Mouse (Mus musculus) liver, embryonic 11.5 days (tissue): ENCODE data around the gene Pcsk4. TPM values are rescaled to one million over a fixed set of nuclear protein-coding genes. Genes with fewer than 3 reads are reported as not detected.

Source experiments
- ATAC-seq: fragments of 200-750 bp; cut with Nextera tagmentation; replicated peaks from 2 replicates; pipeline ENCODE4 v1.8.0; 2017; ENCODE audit warnings: moderate number of reproducible peaks, mild to moderate bottlenecking, moderate TSS enrichment, moderate library complexity; ENCODE audit not compliant: low FRiP score
- DNase-seq: peaks from one replicate; pipeline ENCODE4 v3.0.0-alpha.2; 2017; ENCODE audit warnings: low spot score
- H3K27ac ChIP-seq: fragments of 300-500 bp; sonication (generic); 2 replicates; pipeline ENCODE4 v1.5.1; 2014; ENCODE audit warnings: mild to moderate bottlenecking, low read depth, low read length, control low read depth
- H3K27me3 ChIP-seq: fragments of 300-500 bp; sonication (generic); replicated peaks from 2 replicates; pipeline ENCODE4 v1.6.1; 2014; ENCODE audit warnings: low read length, mixed read lengths; ENCODE audit not compliant: control insufficient read depth, insufficient read depth
- H3K36me3 ChIP-seq: fragments of 300-500 bp; sonication (generic); 2 replicates; pipeline ENCODE4 v1.6.1; 2014; ENCODE audit warnings: mild to moderate bottlenecking, low read length, moderate library complexity, mixed read lengths; ENCODE audit not compliant: control insufficient read depth, insufficient read depth
- H3K4me1 ChIP-seq: fragments of 300-500 bp; sonication (generic); replicated peaks from 2 replicates; pipeline ENCODE4 v1.6.1; 2014; ENCODE audit warnings: low read length, mixed read lengths; ENCODE audit not compliant: control insufficient read depth, insufficient read depth
- H3K4me2 ChIP-seq: fragments of 300-500 bp; sonication (generic); 2 replicates; pipeline ENCODE4 v1.6.1; 2014; ENCODE audit warnings: mild to moderate bottlenecking, control low read depth, moderate library complexity
- H3K4me3 ChIP-seq: fragments of 300-500 bp; sonication (generic); 2 replicates; pipeline ENCODE4 v1.5.1; 2014; ENCODE audit warnings: low read depth, low read length, control low read depth
- H3K9ac ChIP-seq: fragments of 300-500 bp; sonication (generic); 2 replicates; pipeline ENCODE4 v1.6.1; 2014; ENCODE audit warnings: low read depth, low read length, control low read depth
- H3K9me3 ChIP-seq: fragments of 300-500 bp; sonication (generic); 2 replicates; pipeline ENCODE4 v1.6.1; 2016; ENCODE audit warnings: low read length, inconsistent platforms, mixed read lengths; ENCODE audit not compliant: control insufficient read depth
- WGBS: fragments of 180-500 bp; shearing (Covaris S2); extraction: QIAGEN DNeasy Blood & Tissue Kit; methylation state at CpG from one replicate; pipeline ENCODE4 v1.1.7; 2014; 5-methylcytosine and 5-hydroxymethylcytosine counted together
- polyA plus RNA-seq: library from polyadenylated mRNA; unstranded; fragments of >200 nt; fragmentation: Nextera tagmentation; extraction: Ambion mirVana; gene quantifications from 2 replicates; pipeline ENCODE4 v1.2.1, GENCODE M21; 2014

Pcsk4 gene
- polyA plus RNA-seq, 1 experiment from 2014 or later, result 12.8 TPM

DNA sequence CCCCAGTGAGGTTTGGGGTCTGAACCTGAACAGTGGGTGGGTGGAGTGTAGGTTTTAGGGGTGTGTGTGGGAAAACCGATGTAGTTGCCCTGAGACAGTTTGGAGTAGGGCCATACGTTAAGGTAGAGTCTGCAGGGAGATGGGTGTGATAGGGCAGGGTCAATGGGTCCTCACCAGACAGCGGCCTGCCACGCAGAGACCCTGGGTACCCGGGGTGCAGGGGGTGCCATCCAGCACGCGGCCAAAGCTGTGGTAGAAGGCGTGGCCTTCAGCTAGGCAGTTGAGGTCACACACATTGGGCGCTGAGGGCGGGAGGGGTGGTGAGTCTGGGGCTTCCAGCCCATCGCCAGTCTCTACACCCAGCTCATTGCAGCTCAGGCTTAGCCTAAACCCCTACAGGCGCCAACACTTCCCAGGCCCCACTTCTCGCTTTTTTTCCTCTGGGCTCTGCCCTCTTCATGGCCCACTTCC is 14.2 kb upstream of the Pcsk4 start:
- H3K4me1 ChIP-seq, result peaks cover 58% of the 10 kb centered on the region
- H3K9me3 ChIP-seq, result no peaks in the 10 kb centered on the region
- H3K27ac ChIP-seq, result peak overlapping the region; percentile 98
- peak overlapping the region; percentile 27 for H3K9ac ChIP-seq
- DNase-seq (no peak), ATAC-seq (peak; percentile 9)
- WGBS, result 18% methylated on average over 13 of the region's 13 CpGs
- H3K27me3 ChIP-seq, result peaks cover 67% of the 10 kb centered on the region
- H3K4me3 ChIP-seq, result peak overlapping the region; percentile 36
- H3K4me2 ChIP-seq, result peak overlapping the region; percentile 70
- H3K36me3 ChIP-seq, result no peaks in the 10 kb centered on the region

DNA sequence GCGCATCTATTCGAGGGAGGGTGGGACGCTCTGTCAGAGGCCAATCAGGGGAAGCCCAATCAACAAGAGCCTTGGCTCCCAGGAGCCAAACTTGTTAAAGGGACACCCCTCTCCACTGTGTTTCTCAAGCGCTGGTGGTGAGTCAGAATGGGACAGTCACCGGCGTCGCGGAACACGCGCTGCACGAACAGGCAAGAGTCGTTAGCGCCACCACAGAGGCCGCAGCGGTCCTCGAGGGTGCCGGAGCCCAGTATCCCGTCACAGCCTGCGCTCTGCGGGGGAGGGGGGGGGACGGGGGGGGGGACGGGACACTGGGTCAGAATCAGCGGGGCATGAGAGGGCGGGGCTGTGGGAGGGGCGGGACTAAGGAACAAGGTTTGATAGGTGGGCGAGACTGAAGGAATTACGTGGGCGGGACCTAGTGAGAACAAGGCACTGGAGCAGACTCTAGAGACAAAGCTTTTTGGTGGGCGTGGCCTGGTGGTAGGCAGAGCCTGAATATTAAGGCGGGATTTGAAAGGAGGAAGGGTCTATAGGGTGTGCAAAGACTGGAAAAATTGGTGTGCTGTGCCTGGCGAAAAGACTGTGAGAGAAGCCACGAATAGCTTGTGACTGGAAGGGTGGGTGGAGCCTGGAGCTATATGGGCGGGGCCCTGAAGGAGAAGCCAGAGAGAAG is 13.6 kb upstream of the Pcsk4 start:
- 2% methylated on average over 29 of the region's 33 CpGs for WGBS
- Histone ChIP-seq H3K4me3 (peak overlapping the region; percentile 36), H3K27me3 (peaks cover 61% of the 10 kb centered on the region), H3K27ac (no peak overlapping the region; the same call in 1 of the 2 replicates), H3K4me2 (peak overlapping the region; percentile 70), H3K4me1 (peaks cover 55% of the 10 kb centered on the region), H3K9me3 (no peaks in the 10 kb centered on the region), H3K9ac (peak overlapping the region; percentile 27), H3K36me3 (no peaks in the 10 kb centered on the region)
- ATAC-seq (peak; percentile 41), DNase-seq (peak; percentile 72)

DNA sequence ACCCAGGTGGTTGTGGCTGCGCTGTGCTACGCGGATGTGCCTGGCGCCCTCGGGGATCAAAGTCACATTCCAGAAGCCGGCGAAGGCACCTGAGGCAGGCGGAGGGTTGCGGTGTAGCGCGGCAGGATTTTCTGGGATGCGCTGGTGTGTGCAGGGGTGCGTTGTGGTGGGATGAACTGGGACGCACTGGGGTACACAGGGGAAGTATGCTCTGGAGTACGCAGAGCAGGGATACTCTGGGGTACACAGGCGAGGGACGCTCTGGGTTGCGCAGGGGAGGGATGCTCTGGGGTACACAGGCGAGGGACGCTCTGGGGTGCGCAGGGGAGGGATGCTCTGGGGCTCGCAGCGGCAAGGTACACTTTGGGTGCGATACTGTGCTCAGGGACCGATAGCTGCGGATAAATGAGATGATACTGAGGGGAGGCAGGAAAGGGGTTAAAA is 13.0 kb upstream of the Pcsk4 start:
- no peak for ATAC-seq
- no peak overlapping the region for H3K27ac ChIP-seq

DNA sequence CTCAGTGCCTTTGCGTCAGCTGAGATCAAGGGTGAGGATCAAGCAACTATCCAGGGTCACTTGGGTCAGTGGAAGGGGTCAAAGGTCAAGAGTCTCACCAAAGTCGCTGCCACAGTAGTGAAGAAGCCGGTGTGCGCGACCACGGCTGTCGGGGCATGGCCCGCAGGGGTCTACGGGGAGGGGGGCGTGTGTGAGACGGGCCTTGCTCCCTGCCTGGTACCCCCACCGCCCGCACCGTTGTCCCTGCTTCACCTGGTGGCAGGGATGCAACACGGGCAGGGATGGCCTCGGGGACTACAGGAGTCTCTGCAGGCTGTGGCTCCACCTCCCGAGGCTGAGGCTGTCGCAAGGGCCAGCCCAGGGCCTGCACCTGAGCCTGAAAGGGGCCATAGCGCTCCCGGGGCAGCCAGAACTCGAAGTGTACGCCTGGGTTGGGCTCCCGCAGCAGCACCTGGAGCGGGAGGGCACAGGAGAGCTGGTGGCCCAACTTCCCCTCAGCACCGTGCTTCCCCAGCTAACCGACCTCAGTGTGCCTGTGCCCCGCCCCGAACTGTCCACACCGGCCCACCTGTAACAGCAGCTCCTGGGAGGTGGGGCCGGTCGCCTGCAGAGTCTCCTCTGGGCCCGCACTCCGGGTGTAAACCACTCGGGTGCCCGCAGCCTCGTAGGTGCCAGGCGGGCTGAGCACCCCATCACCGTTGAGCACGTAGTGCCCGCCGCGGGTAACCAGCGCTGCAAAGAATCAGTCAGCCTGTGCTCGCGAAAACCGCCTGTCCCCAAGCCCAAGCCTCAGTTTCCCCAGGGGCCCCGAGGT is 12.4 kb upstream of the Pcsk4 start:
- ATAC-seq (no peak), DNase-seq (no peak)
- Histone ChIP-seq H3K4me1 (peaks cover 48% of the 10 kb centered on the region), H3K9me3 (no peaks in the 10 kb centered on the region), H3K36me3 (no peaks in the 10 kb centered on the region), H3K9ac (no peak overlapping the region), H3K4me3 (peak overlapping the region; percentile 36), H3K27me3 (peaks cover 52% of the 10 kb centered on the region), H3K27ac (no peak overlapping the region), H3K4me2 (peak overlapping the region; percentile 70)
- 6% methylated on average over 47 of the region's 47 CpGs for WGBS

More for the DNA sequence above, 13.0 kb upstream of the Pcsk4 start:
- 4% methylated on average over 26 of the region's 26 CpGs for WGBS
- H3K27me3 ChIP-seq, result peaks cover 56% of the 10 kb centered on the region
- peaks cover 50% of the 10 kb centered on the region for H3K4me1 ChIP-seq
- no peak for DNase-seq
- H3K4me3 ChIP-seq, result peak overlapping the region; percentile 36
- no peak overlapping the region for H3K9ac ChIP-seq
- no peaks in the 10 kb centered on the region for H3K36me3 ChIP-seq
- H3K4me2 ChIP-seq, result peak overlapping the region; percentile 70
- H3K9me3 ChIP-seq, result no peaks in the 10 kb centered on the region

DNA sequence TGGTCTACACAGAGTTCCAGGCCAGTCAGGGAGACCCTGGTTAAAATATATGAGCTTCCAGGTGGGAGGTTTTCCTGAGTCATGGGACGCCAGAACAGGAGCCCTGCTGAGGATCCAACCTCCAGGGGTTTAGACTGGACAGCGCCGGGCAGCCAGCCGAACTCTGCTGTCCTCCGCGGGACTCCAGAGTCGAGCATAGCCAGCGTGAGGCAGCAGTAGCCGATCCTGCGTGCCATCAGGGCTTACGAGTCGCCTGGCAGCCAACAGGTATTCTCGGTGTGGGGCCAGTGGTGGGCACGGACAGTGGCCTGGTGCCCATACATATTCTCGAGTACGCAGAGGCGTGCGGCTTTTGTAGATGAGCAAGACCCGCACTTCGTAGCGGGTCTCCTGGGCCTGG is 11.7 kb upstream of the Pcsk4 start:
- ATAC-seq (no peak), DNase-seq (no peak)
- 18% methylated on average over 21 of the region's 21 CpGs for WGBS
- Histone ChIP-seq H3K27me3 (peaks cover 54% of the 10 kb centered on the region), H3K4me3 (peak overlapping the region; percentile 14; the same call in 1 of the 2 replicates), H3K9me3 (no peaks in the 10 kb centered on the region), H3K9ac (no peak overlapping the region), H3K4me2 (peak overlapping the region; percentile 70), H3K27ac (no peak overlapping the region), H3K4me1 (peaks cover 48% of the 10 kb centered on the region), H3K36me3 (peaks cover 2% of the 10 kb centered on the region; the same call in 1 of the 2 replicates)

DNA sequence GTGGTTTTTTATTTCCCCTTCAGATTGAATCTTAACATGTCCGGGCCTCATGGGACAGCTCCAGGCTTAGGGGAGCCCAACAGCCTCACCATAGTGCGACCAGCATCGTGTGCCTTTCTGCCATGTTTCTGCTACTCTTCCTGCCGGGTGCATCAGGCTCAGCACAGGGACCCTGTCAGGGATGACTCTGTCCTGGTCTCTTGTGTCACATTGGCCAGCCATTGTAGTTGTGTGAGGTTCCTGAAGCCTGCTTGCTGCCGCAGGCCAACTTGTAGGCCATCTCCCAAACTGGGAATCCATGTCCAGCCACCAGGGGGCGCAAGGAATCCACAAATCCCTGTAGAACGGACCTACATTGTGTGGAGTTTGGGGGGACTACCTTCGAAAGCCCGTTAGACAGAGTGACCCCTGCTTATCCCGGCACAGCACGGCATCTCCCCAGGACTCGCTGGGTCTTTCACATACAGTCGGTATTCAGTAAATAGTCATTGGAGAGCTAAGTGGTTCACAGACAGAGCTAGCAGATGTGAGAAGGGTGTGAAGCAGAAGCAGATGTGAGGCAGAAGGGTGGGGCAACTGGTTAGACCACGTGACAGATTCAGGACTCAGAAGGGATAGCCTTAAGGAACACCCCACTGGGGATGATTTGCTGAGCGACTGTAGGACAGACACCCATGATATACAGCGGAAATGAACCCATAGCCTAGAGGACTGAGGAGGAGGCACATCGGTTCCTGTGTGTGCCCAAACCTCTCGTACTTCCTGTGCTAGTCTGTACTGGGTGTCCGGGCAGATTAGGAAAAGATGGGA is 10.8 kb upstream of the Pcsk4 start:
- H3K27ac ChIP-seq, result no peak overlapping the region
- 0 out of 2 replicates have a peak overlapping the region, but pooled peaks have one; percentile 8 for H3K9ac ChIP-seq
- ATAC-seq (no peak), DNase-seq (peak; percentile 86)
- peaks cover 9% of the 10 kb centered on the region; the same call in 1 of the 2 replicates for H3K36me3 ChIP-seq
- peaks cover 43% of the 10 kb centered on the region for H3K4me1 ChIP-seq
- no peaks in the 10 kb centered on the region for H3K9me3 ChIP-seq
- H3K27me3 ChIP-seq, result peaks cover 46% of the 10 kb centered on the region
- 20% methylated on average over 19 of the region's 19 CpGs for WGBS
- peak overlapping the region; percentile 14; the same call in 1 of the 2 replicates for H3K4me3 ChIP-seq
- H3K4me2 ChIP-seq, result peak overlapping the region; percentile 38

DNA sequence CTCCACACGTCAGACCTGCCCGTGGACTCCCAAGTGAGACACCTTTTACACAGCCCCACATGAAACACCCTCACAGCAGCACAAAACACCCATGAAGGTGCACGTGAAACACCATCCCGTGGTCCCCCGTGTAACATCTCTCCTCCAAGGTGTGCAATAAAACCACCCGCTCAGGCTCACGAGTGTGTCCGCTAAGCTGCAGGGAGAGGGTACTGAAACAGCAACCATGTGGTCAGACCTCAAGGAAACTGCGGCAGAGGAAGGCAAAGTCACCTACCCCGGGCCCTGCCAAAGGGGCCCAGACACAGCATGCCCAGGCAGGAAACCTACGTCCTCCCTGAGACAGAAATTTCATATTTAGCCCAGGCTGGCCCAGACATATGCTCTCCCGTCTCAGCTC is 7.0 kb upstream of the Pcsk4 start:
- peak overlapping the region; percentile 16; the same call in 1 of the 2 replicates for H3K27ac ChIP-seq
- DNase-seq (no peak), ATAC-seq (no peak)
- H3K27me3 ChIP-seq, result peaks cover 14% of the 10 kb centered on the region
- H3K36me3 ChIP-seq, result peaks cover 15% of the 10 kb centered on the region; the same call in 1 of the 2 replicates
- H3K4me3 ChIP-seq, result no peak overlapping the region
- no peak overlapping the region for H3K4me2 ChIP-seq
- peaks cover 36% of the 10 kb centered on the region for H3K4me1 ChIP-seq
- WGBS, result 82% methylated on average over 12 of the region's 12 CpGs
- no peak overlapping the region for H3K9ac ChIP-seq
- no peaks in the 10 kb centered on the region for H3K9me3 ChIP-seq

DNA sequence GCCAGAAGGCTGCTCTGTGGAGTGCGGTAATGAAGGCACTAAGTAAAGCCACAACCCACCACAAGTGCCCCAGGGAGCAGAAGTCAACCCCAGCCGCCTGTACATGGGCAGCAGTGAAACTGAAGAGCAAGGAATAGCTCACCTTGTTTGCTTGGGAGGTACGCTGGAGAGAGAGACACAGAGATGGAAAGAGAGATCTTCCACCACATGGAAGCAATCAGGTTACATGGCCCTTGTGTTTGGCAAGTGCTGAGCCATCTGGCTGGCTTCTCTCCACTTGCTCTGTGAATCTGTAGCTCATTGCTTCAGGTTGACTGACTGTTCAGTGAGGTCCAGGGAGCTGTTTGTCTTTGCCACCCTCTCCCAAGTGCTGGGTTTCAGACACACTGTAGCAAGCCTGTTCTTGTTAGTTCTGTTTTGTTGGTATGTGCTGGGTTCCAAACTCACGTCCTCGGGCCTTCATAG is 3.3 kb upstream of the Pcsk4 start:
- Histone ChIP-seq H3K27ac (peak overlapping the region; percentile 95), H3K9me3 (no peaks in the 10 kb centered on the region), H3K4me3 (peak overlapping the region; percentile 25; the same call in 1 of the 2 replicates), H3K27me3 (peaks cover 4% of the 10 kb centered on the region), H3K9ac (peak overlapping the region; percentile 81), H3K36me3 (peaks cover 15% of the 10 kb centered on the region; the same call in 1 of the 2 replicates), H3K4me1 (peaks cover 43% of the 10 kb centered on the region), H3K4me2 (peak overlapping the region; percentile 99)
- WGBS, result 69% methylated on average over 5 of the region's 5 CpGs
- DNase-seq (no peak), ATAC-seq (no peak)
